Mouse (Mus musculus): Measurements from ENCODE around the gene Fez1.

DNA sequence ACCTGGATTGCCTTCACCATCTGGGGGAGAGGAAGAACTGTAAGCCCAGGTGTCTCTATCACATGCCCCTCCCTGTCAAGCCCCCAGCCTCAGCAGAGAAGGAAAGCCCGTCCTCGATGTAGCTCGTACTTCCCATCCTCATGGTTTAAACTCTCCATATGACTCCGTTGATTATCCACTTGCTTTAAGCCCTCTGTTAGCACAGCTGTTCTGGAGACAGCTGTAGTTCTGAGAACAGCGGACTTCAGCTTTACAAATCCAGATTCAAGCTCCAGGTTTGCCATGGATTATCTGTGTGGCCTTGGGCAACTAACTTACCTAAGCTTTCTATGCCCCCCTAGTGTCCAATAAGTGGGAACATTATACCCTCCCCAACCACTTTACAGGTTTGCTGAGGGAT is 102.1 kb downstream of the Fez1 start:
- TF ChIP-seq CTCF (IDR thresholded peaks at IDR 0.05; ENCODE audit: extremely low read depth, insufficient read depth, low read length), result no peak
- no peak for TF ChIP-seq POLR2A (IDR thresholded peaks at IDR 0.05; ENCODE audit: extremely low read depth, insufficient read depth, low read length)

All from cortical plate, adult 2 months (tissue).